Mouse (Mus musculus): ENCODE measurements around the gene Tssk1. TPM values are rescaled to one million over a fixed set of nuclear protein-coding genes. Genes with fewer than 3 reads are reported as not detected.

The Tssk1 gene
- total RNA-seq, 2 experiments from 2014 or later, result 0.09 TPM; not detected in 1

- no peak for DNase-seq (ENCODE audit: low spot score in 2 of 2)
These were observed 45.3 kb downstream of the Tssk1 start for GRCm38 (mm10) chr16:17939255-17939751.

- no peak for DNase-seq (ENCODE audit: low spot score in 2 of 2)
These were observed 49.4 kb downstream of the Tssk1 start for GRCm38 (mm10) chr16:17943466-17943865.

- DNase-seq (ENCODE audit: low spot score in 2 of 2), result no peak
These were observed 51.2 kb downstream of the Tssk1 start for GRCm38 (mm10) chr16:17945081-17945831.

Other genes starting within 250 kb of the Tssk1 start
- gene Ccdc74a, start 247.8 kb upstream of the Tssk1 start, total RNA-seq (2021), result 10 to 100 TPM; 40.5 to 42.3 TPM
- 10 to 100 TPM; 66.2 to 69.6 TPM for gene Med15, start 161.3 kb upstream of the Tssk1 start, total RNA-seq (2021)
- 100 to 1,000 TPM; 108 TPM for gene Klhl22, start 134.6 kb upstream of the Tssk1 start, total RNA-seq (2021)
- gene Scarf2, start 96.9 kb upstream of the Tssk1 start, total RNA-seq (2021), result 1 to 10 TPM; 4.7 to 5.0 TPM
- 1 to 10 TPM; 4.5 to 5.8 TPM for gene B830017H08Rik, start 61.1 kb upstream of the Tssk1 start, total RNA-seq (2021)
- 1 to 10 TPM; 7.5 to 9.2 TPM for gene Car15, start 55.9 kb upstream of the Tssk1 start, total RNA-seq (2021)
- 1 to 10 TPM; 1.3 to 1.7 TPM for gene Gm20518, start 2.6 kb upstream of the Tssk1 start, total RNA-seq (2021)
- gene Dgcr2, start 4.3 kb downstream of the Tssk1 start, total RNA-seq (2021), result 100 to 1,000 TPM; 109 to 114 TPM
- gene Tssk2, start 4.4 kb downstream of the Tssk1 start, total RNA-seq (2021), result not detected
- gene Ess2, start 17.1 kb downstream of the Tssk1 start, total RNA-seq (2021), result 10 to 100 TPM; 31.7 to 33.5 TPM
- not detected for gene Gsc2, start 20.8 kb downstream of the Tssk1 start, total RNA-seq (2021)
- 10 to 100 TPM; 78.3 to 87.2 TPM for gene Slc25a1, start 34.0 kb downstream of the Tssk1 start, total RNA-seq (2021)
- gene Vpreb2, start 86.2 kb downstream of the Tssk1 start, total RNA-seq (2021), result not detected
- 100 to 1,000 TPM in 1 of 2 experiments, 10 to 100 TPM in 1; 87.0 to 112 TPM for gene Dgcr6, start 158.6 kb downstream of the Tssk1 start, total RNA-seq (2021)
- 10 to 100 TPM; 15.8 to 17.3 TPM for gene Prodh, start 196.0 kb downstream of the Tssk1 start, total RNA-seq (2021)
- 10 to 100 TPM; 76.3 to 78.0 TPM for gene Rtn4r, start 233.4 kb downstream of the Tssk1 start, total RNA-seq (2021)